ENCODE assay signal across 26 mouse cellular contexts in the genomic region with DNA sequence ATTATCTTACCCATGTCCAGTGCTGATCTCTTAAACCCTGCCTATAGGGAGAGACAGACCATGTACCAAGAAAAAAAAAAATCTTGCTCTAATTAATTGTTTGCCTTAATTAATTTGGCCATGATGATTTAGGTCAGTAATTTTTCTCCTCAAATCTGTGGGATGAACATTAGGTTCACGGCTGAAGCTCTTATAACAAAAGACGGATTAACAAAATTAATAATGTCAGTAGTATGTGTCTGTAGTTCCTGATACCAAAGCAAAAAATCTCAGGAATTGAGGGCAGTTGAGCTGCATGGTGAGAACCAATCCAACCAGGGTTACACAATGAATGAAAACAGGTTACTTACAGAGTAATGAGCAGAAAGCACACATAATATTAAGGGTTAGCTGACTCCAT.
"Had no signal": no experiment of that assay in that cellular context is flagged by ENCODE, and none has a peak within 500 bp of the region (broad histone marks: within the 10 kb centered on the region; RNA-seq: fewer than 3 reads in every experiment).

No protein-coding gene starts in this region.

- H3K9me3 ChIP-seq: hindbrain, embryonic 10.5 days; hindbrain, embryonic 12.5 days; intestine, embryonic 15.5 days; limb, embryonic 13.5 days; limb, embryonic 15.5 days had no signal

- H3K4me2 ChIP-seq: heart, embryonic 11.5 days; hindbrain, embryonic 12.5 days; hindbrain, embryonic 14.5 days; intestine, embryonic 15.5 days; limb, embryonic 13.5 days; limb, embryonic 15.5 days; liver, embryonic 12.5 days had no signal

- ATAC-seq: hindbrain, embryonic 16.5 days; inflammation-experienced regulatory T-cells, adult 6 months; intestine, embryonic 15.5 days; intestine, postnatal 0 days; liver, embryonic 12.5 days had no signal

- H3K4me3 ChIP-seq: heart, adult 2 months; hindbrain, embryonic 10.5 days; hindbrain, embryonic 12.5 days; intestine, embryonic 15.5 days; layer of hippocampus, adult 2 months; limb, embryonic 13.5 days; limb, embryonic 15.5 days; liver, embryonic 12.5 days had no signal

- H3K27ac ChIP-seq: heart, adult 2 months; hindbrain, embryonic 10.5 days; hindbrain, embryonic 12.5 days; hindbrain, embryonic 14.5 days; intestine, embryonic 15.5 days; layer of hippocampus, adult 2 months; limb, embryonic 13.5 days; limb, embryonic 15.5 days; liver, embryonic 12.5 days; liver, embryonic 14.5 days had no signal

- H3K4me1 ChIP-seq: hindbrain, embryonic 10.5 days; hindbrain, embryonic 12.5 days; intestine, embryonic 15.5 days; limb, embryonic 13.5 days; limb, embryonic 15.5 days; liver, embryonic 12.5 days had no signal

- H3K9ac ChIP-seq: hindbrain, embryonic 12.5 days; hindbrain, embryonic 14.5 days; intestine, embryonic 15.5 days; limb, embryonic 13.5 days; limb, embryonic 15.5 days; liver, embryonic 12.5 days; liver, embryonic 14.5 days had no signal

- H3K36me3 ChIP-seq: hindbrain, embryonic 10.5 days; hindbrain, embryonic 12.5 days; intestine, embryonic 15.5 days; limb, embryonic 13.5 days; limb, embryonic 15.5 days; liver, embryonic 12.5 days had no signal

- DNase-seq: gastrocnemius, postnatal 14 days; gastrocnemius, postnatal 36 days; heart, adult 11 months; heart, adult 2 months; heart, postnatal 10 days; heart, postnatal 4 days; kidney, adult 18-20 months; kidney, adult 8-10 months; kidney, postnatal 10 days; kidney, postnatal 25 days; kidney, postnatal 4 days; layer of hippocampus, postnatal 36 days; left cerebral cortex, postnatal 4 days had no signal

- H3K27me3 ChIP-seq: hindbrain, embryonic 12.5 days; intestine, embryonic 15.5 days; limb, embryonic 13.5 days; limb, embryonic 15.5 days; liver, embryonic 12.5 days had no signal
